Mouse (Mus musculus) embryonic facial prominence, embryonic 11.5 days (tissue): ENCODE measurements around the gene Actr3b. TPM values are rescaled to one million over a fixed set of nuclear protein-coding genes. Genes with fewer than 3 reads are reported as not detected.
"Not testable (repeated sequence)": the region's sequence is repeated elsewhere in the genome, so short reads cannot be mapped to it uniquely, and the experiment has no call there.

Experiments used
- ATAC-seq: fragments of 200-750 bp; cut with Nextera tagmentation; replicated peaks from 2 replicates; pipeline ENCODE4 v1.8.0; 2017; ENCODE audit warnings: low read depth; ENCODE audit not compliant: insufficient number of reproducible peaks, low FRiP score, low TSS enrichment
- DNase-seq: peaks from one replicate; pipeline ENCODE4 v3.0.0-alpha.2; 2015; ENCODE audit warnings: low spot score
- H3K27ac ChIP-seq: fragments of 300-500 bp; sonication (generic); replicated peaks from 2 replicates; pipeline ENCODE4 v1.5.1; 2014; ENCODE audit warnings: mild to moderate bottlenecking, low read depth, low read length, control low read depth
- H3K27me3 ChIP-seq: fragments of 300-500 bp; sonication (generic); 2 replicates; pipeline ENCODE4 v1.6.1; 2014; ENCODE audit warnings: mild to moderate bottlenecking, low read length, moderate library complexity, mixed read lengths; ENCODE audit not compliant: control insufficient read depth, insufficient read depth
- H3K36me3 ChIP-seq: fragments of 300-500 bp; sonication (generic); replicated peaks from 2 replicates; pipeline ENCODE4 v1.6.1; 2014; ENCODE audit warnings: low read depth, mild to moderate bottlenecking, low read length, moderate library complexity, mixed read lengths; ENCODE audit not compliant: control insufficient read depth, insufficient read depth
- H3K4me1 ChIP-seq: fragments of 300-500 bp; sonication (generic); 2 replicates; pipeline ENCODE4 v1.6.1; 2014; ENCODE audit warnings: low read length, mixed read lengths; ENCODE audit not compliant: control insufficient read depth, insufficient read depth
- H3K4me2 ChIP-seq: fragments of 300-500 bp; sonication (generic); 2 replicates; pipeline ENCODE4 v1.6.1; 2014; ENCODE audit warnings: low read depth, mild to moderate bottlenecking, control low read depth, low read length, moderate library complexity
- H3K4me3 ChIP-seq: fragments of 300-500 bp; sonication (generic); 2 replicates; pipeline ENCODE4 v1.5.1; 2014; ENCODE audit warnings: low read depth, low read length, control low read depth
- H3K9ac ChIP-seq: fragments of 300-500 bp; sonication (generic); replicated peaks from 2 replicates; pipeline ENCODE4 v1.6.1; 2014; ENCODE audit warnings: mild to moderate bottlenecking, control low read depth, low read length
- H3K9me3 ChIP-seq: fragments of 300-500 bp; sonication (generic); replicated peaks from 2 replicates; pipeline ENCODE4 v1.6.1; 2016; ENCODE audit warnings: mild to moderate bottlenecking, low read length, inconsistent platforms, mixed read lengths; ENCODE audit not compliant: control insufficient read depth
- WGBS: fragments of 180-500 bp; shearing (Covaris S2); extraction: QIAGEN DNeasy Blood & Tissue Kit; methylation state at CpG from one replicate; pipeline ENCODE4 v1.1.7; 2014; 5-methylcytosine and 5-hydroxymethylcytosine counted together
- polyA plus RNA-seq: library from polyadenylated mRNA; unstranded; fragments of >200 nt; fragmentation: Nextera tagmentation; extraction: Ambion mirVana; gene quantifications from 2 replicates; pipeline ENCODE4 v1.2.1, GENCODE M21; 2014

The Actr3b gene
- polyA plus RNA-seq, 1 experiment from 2014 or later: 5.8 TPM

DNA sequence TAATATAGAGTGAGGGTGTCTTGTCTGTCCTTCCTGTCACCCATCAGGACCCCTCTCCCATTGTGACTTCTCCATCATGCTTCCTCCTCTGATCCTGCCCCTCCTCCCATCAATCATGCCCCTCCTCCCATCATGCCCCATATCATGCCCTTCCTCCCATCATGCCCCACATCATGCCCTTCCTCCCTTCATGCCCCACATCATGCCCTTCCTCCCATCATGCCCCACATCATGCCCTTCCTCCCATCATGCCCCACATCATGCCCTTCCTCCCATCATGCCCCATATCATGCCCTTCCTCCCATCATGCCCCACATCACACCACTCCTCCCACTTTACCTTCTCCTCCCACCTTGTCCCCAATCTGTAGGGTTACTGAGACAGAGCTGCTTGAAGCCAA lies 116.1 kb downstream of the Actr3b start:
- H3K4me3 ChIP-seq, H3K27me3 ChIP-seq, H3K4me1 ChIP-seq, H3K9ac ChIP-seq, ATAC-seq, H3K9me3 ChIP-seq, H3K36me3 ChIP-seq, H3K4me2 ChIP-seq, DNase-seq, H3K27ac ChIP-seq: not testable (repeated sequence)

DNA sequence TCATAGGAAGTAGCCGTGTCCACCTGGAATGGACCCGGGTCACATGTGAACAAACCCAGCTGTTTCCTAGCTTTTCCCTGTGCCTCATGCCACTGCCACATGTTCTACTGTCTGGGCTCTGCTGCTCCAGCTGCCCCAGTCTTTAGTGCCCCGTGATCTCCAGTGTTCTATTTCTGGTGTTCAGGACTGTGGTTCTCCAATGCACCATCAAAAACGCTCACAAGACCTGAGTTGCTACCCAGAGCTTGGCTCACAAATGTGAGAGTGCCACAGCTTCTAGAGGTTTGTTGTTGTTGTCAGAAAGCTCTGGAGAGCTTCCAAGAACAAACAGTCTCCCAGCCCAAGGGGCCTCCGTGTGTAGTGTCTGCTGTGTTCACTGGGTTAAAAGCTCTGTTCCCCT lies 117.5 kb downstream of the Actr3b start:
- H3K4me3 ChIP-seq: no peak overlapping the region
- H3K4me1 ChIP-seq: no peaks in the 10 kb centered on the region
- no peak overlapping the region for H3K27ac ChIP-seq
- ATAC-seq (no peak), DNase-seq (no peak)
- H3K27me3 ChIP-seq: no peaks in the 10 kb centered on the region
- H3K9ac ChIP-seq: no peak overlapping the region
- no peaks in the 10 kb centered on the region for H3K36me3 ChIP-seq
- no peak overlapping the region for H3K4me2 ChIP-seq
- no peaks in the 10 kb centered on the region for H3K9me3 ChIP-seq
- 80% methylated on average over 5 of the region's 5 CpGs for WGBS

DNA sequence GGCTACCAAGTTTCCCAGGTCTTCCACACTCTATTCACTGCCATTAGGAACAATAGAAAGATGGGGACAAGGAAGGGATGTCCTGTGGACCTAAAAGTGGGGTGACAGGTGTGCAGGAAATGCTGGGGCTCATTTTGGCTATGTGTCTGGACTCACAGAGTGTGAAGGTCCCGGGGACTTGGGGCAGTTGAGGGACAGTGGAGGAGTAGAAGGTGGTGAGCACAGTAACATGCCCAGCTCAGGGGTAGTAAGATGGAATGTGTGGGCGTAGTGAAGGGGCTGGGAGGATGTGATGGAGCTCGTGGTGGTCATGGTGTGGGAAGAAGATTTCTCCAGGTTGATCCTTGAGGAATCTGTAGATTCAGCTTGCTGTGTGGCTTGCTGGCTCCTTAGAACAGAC lies 118.2 kb downstream of the Actr3b start:
- ATAC-seq (no peak), DNase-seq (no peak)
- WGBS: 67% methylated on average over 3 of the region's 3 CpGs
- Histone ChIP-seq H3K36me3 (no peaks in the 10 kb centered on the region), H3K4me3 (no peak overlapping the region), H3K27me3 (no peaks in the 10 kb centered on the region), H3K9ac (no peak overlapping the region), H3K27ac (no peak overlapping the region), H3K4me2 (no peak overlapping the region), H3K4me1 (no peaks in the 10 kb centered on the region), H3K9me3 (no peaks in the 10 kb centered on the region)

- no peaks in the 10 kb centered on the region for H3K4me1 ChIP-seq
- H3K9me3 ChIP-seq: no peaks in the 10 kb centered on the region
- DNase-seq (no peak), ATAC-seq (no peak)
- no peak overlapping the region for H3K9ac ChIP-seq
- no peaks in the 10 kb centered on the region for H3K27me3 ChIP-seq
- no peak overlapping the region for H3K4me3 ChIP-seq
- WGBS: 85% methylated on average over 3 of the region's 3 CpGs
- no peaks in the 10 kb centered on the region for H3K36me3 ChIP-seq
- no peak overlapping the region for H3K4me2 ChIP-seq
- no peak overlapping the region for H3K27ac ChIP-seq
Measured at GRCm38 (mm10) chr5:25886708-25887107, 126.9 kb downstream of the Actr3b start.

GRCm38 (mm10) chr5:25889746-25890382 lies 130.1 kb downstream of the Actr3b start:
- no peaks in the 10 kb centered on the region for H3K4me1 ChIP-seq
- no peak overlapping the region for H3K4me3 ChIP-seq
- H3K9ac ChIP-seq: no peak overlapping the region
- H3K9me3 ChIP-seq: no peaks in the 10 kb centered on the region
- DNase-seq: no peak
- H3K27ac ChIP-seq: no peak overlapping the region
- H3K4me2 ChIP-seq: no peak overlapping the region
- H3K36me3 ChIP-seq: no peaks in the 10 kb centered on the region
- H3K27me3 ChIP-seq: no peaks in the 10 kb centered on the region
- no peak for ATAC-seq
- WGBS: 54% methylated on average over 3 of the region's 3 CpGs

GRCm38 (mm10) chr5:25891321-25891720 lies 131.5 kb downstream of the Actr3b start:
- H3K27me3 ChIP-seq: no peaks in the 10 kb centered on the region
- H3K9me3 ChIP-seq: no peaks in the 10 kb centered on the region
- no peaks in the 10 kb centered on the region for H3K36me3 ChIP-seq
- no peak overlapping the region for H3K4me2 ChIP-seq
- no peaks in the 10 kb centered on the region for H3K4me1 ChIP-seq
- no peak overlapping the region for H3K9ac ChIP-seq
- 83% methylated on average over 1 of the region's 1 CpGs for WGBS
- DNase-seq (no peak), ATAC-seq (no peak)
- no peak overlapping the region for H3K4me3 ChIP-seq
- H3K27ac ChIP-seq: no peak overlapping the region

Other genes with a start within 250 kb of the Actr3b start
- gene Cct8l1, start 243.9 kb upstream of the Actr3b start, polyA plus RNA-seq: not detected in 2 replicates
- 11.1 and 11.5 TPM in 2 replicates for gene Xrcc2, start 54.2 kb upstream of the Actr3b start, polyA plus RNA-seq
- gene Gm21663, start 182.4 kb downstream of the Actr3b start, polyA plus RNA-seq: not detected in 2 replicates
- gene Gm21671, start 194.4 kb downstream of the Actr3b start, polyA plus RNA-seq: not detected in 2 replicates
- not detected in 2 replicates for gene Gm21680, start 212.7 kb downstream of the Actr3b start, polyA plus RNA-seq
- not detected in 2 replicates for gene Gm21698, start 228.7 kb downstream of the Actr3b start, polyA plus RNA-seq
- not detected in 2 replicates for gene Gm1979, start 244.8 kb downstream of the Actr3b start, polyA plus RNA-seq